Mouse (Mus musculus) kidney, adult 2 months (tissue): ENCODE results near the gene Kcnab3. TPM values are rescaled to one million over a fixed set of nuclear protein-coding genes. Genes with fewer than 3 reads are reported as not detected.

Source experiments
- DNase-seq: peaks from one replicate; pipeline ENCODE4 v3.0.0; 2021
- H3K27ac ChIP-seq: fragments of 200-500 bp; 2 replicates; pipeline ENCODE4 v1.5.1; 2012; ENCODE audit warnings: low read depth, low read length, control low read depth, inconsistent platforms; ENCODE audit not compliant: insufficient read depth
- H3K27me3 ChIP-seq: fragments of 200-500 bp; replicated peaks from 2 replicates; pipeline ENCODE4 v1.6.1; 2012; ENCODE audit warnings: mild to moderate bottlenecking, moderate library complexity, low read length, inconsistent platforms; ENCODE audit not compliant: control insufficient read depth, insufficient read depth
- H3K36me3 ChIP-seq: fragments of 200-500 bp; 2 replicates; pipeline ENCODE4 v1.6.1; 2012; ENCODE audit warnings: mild to moderate bottlenecking, moderate library complexity, low read length, inconsistent platforms; ENCODE audit not compliant: control insufficient read depth, insufficient read depth
- H3K4me1 ChIP-seq: fragments of 200-500 bp; 2 replicates; pipeline ENCODE4 v1.6.1; 2011; ENCODE audit warnings: low read length; ENCODE audit not compliant: control insufficient read depth, insufficient read depth
- H3K4me3 ChIP-seq: fragments of 200-500 bp; 2 replicates; pipeline ENCODE4 v1.5.1; 2011; ENCODE audit warnings: mild to moderate bottlenecking, low read depth, low read length, control low read depth; ENCODE audit not compliant: insufficient read depth
- CTCF ChIP-seq: fragments of 200-500 bp; conservative IDR thresholded peaks from 2 replicates; pipeline ENCODE4 v1.5.1; 2011; ENCODE audit warnings: low read depth, mild to moderate bottlenecking, control low read depth, low read length, moderate library complexity, mixed read lengths; ENCODE audit not compliant: insufficient read depth, insufficient read length
- POLR2A ChIP-seq: fragments of 200-500 bp; IDR thresholded peaks from one replicate; pipeline ENCODE4 v1.6.1; 2011; ENCODE audit warnings: low read depth, low read length, control low read depth
- WGBS: fragments of 180-500 bp; shearing (Covaris S2); methylation state at CpG from one replicate; pipeline ENCODE4 v1.1.7; 2018; 5-methylcytosine and 5-hydroxymethylcytosine counted together
- polyA plus RNA-seq: library from polyadenylated mRNA; depleted of rRNA; stranded (reverse); fragments of >200 nt; gene quantifications from 2 replicates; pipeline ENCODE4 v1.2.3, GENCODE M21; 2012

Gene Kcnab3
- polyA plus RNA-seq, 1 experiment: 1.3 TPM

DNA sequence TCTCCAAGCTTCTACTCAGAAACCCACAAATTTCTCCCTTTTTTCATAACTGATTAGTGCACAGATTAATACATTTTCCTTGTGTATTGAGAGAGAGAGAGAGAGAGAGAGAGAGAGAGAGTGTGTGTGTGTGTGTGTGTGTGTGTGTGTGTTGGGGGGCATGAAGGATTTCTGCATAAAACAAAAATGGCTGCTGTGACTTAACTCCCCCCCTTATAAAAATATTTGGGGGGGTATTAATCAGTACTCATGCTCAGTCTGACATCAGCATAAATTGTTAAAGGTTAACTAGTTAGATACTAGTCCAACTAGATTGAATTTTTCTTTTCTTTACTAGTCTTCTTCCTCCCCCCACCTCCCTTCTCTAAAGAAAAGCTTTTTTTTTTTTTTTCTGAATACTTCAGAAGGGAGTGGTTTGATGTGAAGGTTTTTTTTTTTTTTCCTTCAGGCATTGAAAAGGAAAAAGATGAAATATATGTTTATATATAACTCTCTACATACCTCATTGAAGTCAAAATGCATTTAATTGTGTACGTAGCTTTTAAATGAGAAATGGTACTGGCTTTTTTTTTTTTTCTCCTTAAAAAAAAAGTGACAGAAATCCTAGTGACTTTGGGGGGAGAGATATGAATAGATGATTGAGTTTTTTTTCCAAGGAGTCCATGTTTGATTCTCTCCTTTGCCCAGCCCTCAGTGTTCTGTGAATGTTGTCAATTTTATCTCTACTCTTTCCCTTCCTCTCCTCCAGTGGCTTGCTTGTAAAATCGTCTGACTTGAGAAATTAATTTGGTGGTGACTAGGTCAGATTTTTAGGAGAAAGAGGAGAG, 44.1 kb downstream of the Kcnab3 start:
- Histone ChIP-seq H3K4me1 (peaks cover 14% of the 10 kb centered on the region), H3K27me3 (no peaks in the 10 kb centered on the region), H3K4me3 (no peak overlapping the region), H3K27ac (peak overlapping the region; percentile 57; the same call in 1 of the 2 replicates), H3K36me3 (no peaks in the 10 kb centered on the region)
- no peak for TF ChIP-seq CTCF
- no peak for TF ChIP-seq POLR2A
- WGBS: 42% methylated on average over 2 of the region's 2 CpGs
- DNase-seq: peak; percentile 34

DNA sequence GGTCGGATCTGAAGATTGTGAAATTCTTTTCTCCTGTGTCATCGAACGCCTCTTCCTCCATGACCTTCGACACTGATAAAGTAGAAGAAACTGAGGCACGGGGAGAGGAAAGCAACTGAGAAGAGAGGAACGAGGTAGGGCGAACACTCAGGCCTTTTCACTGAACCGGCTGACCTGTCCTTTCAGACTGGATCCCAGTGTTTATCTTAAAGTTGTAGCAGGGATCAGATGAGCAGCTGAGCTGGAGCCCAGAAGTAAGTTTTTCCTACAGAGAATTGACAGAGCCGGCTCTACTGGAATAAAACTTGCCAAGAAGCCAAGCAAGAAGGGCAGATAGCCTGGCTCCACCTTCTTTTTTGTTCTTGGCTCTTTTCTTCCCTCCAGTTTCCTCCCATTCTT, 44.8 kb downstream of the Kcnab3 start:
- no peak overlapping the region for H3K4me3 ChIP-seq
- WGBS: 36% methylated on average over 9 of the region's 9 CpGs

DNA sequence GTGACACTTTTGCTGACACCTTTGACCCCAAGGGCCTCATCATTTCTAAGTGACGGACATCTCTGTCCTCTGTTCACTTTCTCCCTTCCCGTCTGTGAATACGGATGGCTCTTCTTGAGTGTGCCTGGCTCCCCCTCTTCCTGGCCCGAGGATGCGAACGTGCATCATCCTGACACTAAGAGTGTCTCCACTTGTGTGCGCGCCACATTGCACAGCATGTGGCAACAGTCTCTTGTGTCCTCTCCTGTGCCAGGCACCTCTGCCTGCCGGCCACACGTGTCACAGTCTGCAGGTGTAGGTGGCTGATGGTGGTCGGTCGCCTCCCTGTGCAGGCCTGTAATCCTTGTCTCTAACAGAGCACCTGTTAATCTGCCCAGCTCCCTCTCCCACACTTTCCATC, 45.5 kb downstream of the Kcnab3 start:
- H3K4me1 ChIP-seq: peaks cover 3% of the 10 kb centered on the region; the same call in 1 of the 2 replicates
- no peak overlapping the region for H3K4me3 ChIP-seq
- DNase-seq: no peak
- no peaks in the 10 kb centered on the region for H3K27me3 ChIP-seq
- 66% methylated on average over 12 of the region's 12 CpGs for WGBS
- no peak overlapping the region for H3K27ac ChIP-seq
- H3K36me3 ChIP-seq: no peaks in the 10 kb centered on the region
- no peak for TF ChIP-seq POLR2A
- no peak for TF ChIP-seq CTCF

More for the DNA sequence above, 44.8 kb downstream of the Kcnab3 start:
- no peaks in the 10 kb centered on the region for H3K27me3 ChIP-seq
- TF ChIP-seq POLR2A (no peak), CTCF (no peak)
- peak overlapping the region; percentile 57; the same call in 1 of the 2 replicates for H3K27ac ChIP-seq
- DNase-seq: no peak
- peaks cover 8% of the 10 kb centered on the region for H3K4me1 ChIP-seq
- no peaks in the 10 kb centered on the region for H3K36me3 ChIP-seq

DNA sequence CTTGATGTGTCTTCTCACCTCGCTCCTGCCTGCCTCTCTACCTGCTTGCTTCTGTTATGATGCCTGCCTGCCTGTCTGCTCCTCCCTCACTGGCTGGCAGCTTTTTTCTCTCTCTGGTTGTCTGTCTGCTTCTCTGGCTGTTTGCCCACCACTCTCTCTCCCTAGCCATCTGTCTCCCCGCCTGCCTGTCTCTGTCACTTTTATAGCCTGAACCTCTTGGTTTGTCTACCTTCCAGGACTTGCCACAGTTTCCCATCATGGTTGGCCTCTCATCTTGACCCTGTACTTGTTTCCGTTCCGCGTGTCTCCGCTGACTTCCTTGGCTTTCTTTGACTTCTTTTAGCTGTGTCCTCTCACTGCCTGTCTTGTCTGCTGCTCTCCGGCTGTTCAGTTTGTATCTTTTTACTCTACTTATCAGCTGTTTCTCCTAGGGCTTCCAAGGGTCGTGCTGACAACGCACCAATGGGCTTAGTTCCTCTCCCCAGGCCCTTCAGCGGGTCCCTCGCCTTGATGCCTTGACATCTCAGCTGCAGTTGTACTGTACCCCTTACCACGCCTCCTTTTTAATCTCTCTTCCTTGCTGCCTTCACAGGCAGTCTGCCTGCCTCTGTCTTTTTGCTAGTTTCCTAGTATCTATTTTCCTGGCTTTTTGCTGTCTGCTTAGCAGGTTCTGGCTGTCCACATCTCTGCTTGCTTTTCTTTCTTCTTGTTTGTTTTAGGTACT, 46.2 kb downstream of the Kcnab3 start:
- H3K4me3 ChIP-seq: no peak overlapping the region
- H3K4me1 ChIP-seq: peaks cover 3% of the 10 kb centered on the region; the same call in 1 of the 2 replicates
- no peaks in the 10 kb centered on the region for H3K27me3 ChIP-seq
- DNase-seq: peak; percentile 58
- H3K27ac ChIP-seq: no peak overlapping the region
- 42% methylated on average over 12 of the region's 12 CpGs for WGBS
- H3K36me3 ChIP-seq: no peaks in the 10 kb centered on the region
- TF ChIP-seq CTCF (no peak), POLR2A (no peak)

DNA sequence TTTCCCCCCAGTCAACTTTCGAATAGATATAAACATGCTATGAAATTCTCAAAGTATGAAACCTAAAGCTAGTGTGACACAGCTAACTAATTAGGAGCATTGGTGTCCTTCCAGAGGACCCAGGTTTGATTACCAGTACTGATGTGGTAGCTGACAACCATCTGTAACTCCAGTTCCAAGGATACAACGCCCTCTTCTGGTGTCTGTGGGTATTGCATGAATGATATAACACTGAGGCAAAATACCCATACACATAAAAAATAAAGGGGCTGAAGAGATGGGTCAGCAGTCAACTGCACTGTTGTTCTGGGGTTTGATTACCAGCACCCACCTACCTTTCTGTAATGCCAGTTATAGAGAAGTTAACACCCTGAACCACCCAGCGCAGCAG, 46.7 kb downstream of the Kcnab3 start:
- no peaks in the 10 kb centered on the region for H3K36me3 ChIP-seq
- no peaks in the 10 kb centered on the region for H3K27me3 ChIP-seq
- TF ChIP-seq CTCF (no peak), POLR2A (no peak)
- 63% methylated on average over 3 of the region's 3 CpGs for WGBS
- H3K27ac ChIP-seq: no peak overlapping the region
- H3K4me3 ChIP-seq: no peak overlapping the region
- DNase-seq: no peak
- peaks cover 5% of the 10 kb centered on the region; the same call in 1 of the 2 replicates for H3K4me1 ChIP-seq

DNA sequence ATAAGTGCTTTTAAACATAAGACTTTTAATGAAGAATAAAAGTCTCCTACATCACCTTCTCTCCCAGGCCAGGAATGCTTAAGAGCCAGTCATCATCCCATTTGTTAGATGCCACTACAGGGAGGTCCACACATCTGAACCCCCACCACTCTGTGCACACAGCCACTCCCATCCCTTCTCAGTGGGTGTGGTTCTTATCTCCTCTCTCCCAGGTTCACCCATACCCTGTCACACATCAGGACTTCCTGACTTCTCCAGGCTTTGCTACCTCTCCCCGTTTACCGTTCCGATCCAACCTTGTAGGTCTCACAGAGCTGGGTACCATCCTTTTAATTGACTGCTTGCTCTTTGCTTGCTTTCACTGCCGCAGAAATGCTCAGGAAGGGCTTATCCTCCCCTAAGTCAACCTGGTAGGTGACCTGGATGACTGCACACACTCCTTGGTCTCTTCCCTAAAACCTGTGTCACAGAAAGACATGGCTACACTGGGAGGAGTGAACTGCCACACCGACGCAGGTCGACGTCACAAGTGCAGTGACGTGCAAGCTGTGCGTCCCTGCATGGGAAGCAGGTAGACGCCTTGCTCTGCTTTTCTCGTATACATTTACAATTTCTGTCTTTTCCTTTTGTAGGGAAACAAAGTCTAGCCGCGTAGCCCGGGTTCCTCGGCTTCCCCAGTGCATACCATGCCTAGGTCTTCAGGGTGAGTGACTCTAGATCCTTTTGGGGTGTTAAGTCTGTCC, 47.3 kb downstream of the Kcnab3 start:
- Histone ChIP-seq H3K27ac (no peak overlapping the region), H3K27me3 (no peaks in the 10 kb centered on the region), H3K4me3 (no peak overlapping the region), H3K4me1 (peaks cover 2% of the 10 kb centered on the region; the same call in 1 of the 2 replicates), H3K36me3 (no peaks in the 10 kb centered on the region)
- WGBS: 93% methylated on average over 16 of the region's 16 CpGs
- TF ChIP-seq POLR2A (no peak), CTCF (no peak)
- DNase-seq: no peak
